Mouse (Mus musculus) brain, adult 2 months (tissue): Measurements from ENCODE around the gene Calm3.

Experiments used
- DNase-seq: peaks from one replicate; pipeline ENCODE4 v3.0.0; 2011; ENCODE audit warnings: low read depth, low spot score

Calm3 gene

DNA sequence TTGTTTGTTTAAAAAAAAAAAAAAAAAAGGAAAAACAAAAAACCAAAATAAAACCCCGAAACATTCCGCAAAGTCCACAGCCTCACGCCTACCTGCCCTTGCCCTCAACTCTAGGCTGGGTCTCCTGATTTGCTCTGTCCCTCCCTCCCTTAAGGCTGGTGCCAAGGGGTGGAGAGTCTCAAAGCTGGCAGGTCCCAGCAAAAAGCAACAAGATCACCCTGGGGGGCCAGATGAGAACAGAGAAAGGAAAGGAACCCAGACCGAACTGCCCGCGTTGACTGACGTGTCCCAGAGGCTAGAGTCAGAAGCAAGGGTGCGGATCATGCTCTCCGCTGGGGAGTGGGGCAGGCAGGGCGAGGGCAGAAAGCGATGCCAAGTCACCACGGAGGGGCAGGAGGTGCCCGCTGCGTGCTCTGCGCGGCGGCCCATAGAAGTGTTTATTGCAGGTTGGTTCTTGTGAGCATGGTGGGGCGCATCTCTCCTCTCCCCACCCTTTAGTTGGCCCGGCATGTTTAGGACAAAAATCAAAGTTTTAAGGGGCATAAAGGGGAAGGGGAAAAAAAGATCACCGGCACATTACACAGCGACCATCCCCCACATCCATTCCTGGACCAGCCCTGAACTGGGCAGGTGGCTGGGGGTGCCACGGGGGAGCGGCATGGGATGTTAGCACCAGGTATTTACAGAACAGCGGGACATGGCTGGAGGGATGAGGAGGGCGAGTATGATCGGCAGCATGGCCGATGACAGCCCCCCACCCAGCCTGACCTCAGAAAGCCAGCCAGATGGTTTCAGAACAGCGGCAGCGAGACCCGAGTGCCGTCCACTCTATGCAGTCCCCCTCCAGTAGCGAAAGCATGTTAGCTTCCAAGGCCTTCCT lies 8.2 kb downstream of the Calm3 start:
- peak; percentile 14 for DNase-seq

- peak; percentile 16 for DNase-seq
These were observed 9.2 kb downstream of the Calm3 start for GRCm38 (mm10) chr7:16914453-16915343.

DNA sequence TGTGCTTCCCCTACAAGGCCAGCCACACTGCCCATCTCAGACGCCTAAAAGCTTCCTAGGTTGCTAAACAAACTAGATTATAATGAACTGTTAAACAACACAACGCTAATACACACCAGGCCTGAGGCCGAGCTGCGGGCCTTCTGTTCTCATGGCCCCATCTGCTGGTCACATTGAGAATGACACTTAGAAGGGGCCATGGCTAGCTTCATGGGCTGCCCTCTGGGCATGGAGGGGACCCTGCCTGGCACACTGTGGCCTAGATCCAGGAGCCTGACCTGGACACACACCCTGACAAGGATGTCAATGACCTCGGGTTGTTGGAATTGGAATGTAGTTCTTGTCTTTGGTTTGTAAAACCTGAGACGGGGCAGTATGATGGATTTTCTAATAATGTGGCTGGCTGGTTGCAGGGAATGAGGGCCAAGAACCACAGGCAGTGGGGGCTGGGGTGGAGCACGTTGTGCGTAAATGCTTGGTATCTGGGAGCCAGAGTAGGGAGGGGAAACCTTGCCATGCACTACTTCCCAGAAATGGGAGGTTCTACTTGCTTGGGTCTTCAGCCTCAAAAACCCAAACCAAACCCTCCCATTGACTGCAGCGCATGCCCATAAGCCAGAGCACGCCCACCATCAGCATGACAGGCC lies 10.0 kb downstream of the Calm3 start:
- DNase-seq, result peak; percentile 85

- no peak for DNase-seq
These were observed 11.6 kb downstream of the Calm3 start for GRCm38 (mm10) chr7:16912360-16912759.

DNA sequence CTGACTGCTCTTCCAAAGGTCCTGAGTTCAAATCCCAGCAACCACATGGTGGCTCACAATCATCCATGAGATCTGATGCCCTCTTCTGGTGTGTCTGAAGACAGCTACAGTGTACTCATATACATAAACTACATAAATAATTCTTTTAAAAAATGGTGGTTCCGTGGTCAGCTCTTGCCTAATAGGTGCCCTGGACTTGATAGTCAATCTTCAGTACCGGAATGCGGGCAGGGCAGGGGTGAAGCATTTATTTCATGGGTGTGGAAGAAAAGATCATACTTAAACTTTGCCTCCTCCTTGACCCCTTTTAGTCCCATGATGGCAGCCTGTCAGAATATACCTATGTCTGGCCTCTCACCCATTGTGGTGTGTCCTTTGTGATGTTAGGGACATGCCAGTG lies 12.0 kb downstream of the Calm3 start:
- no peak for DNase-seq

DNA sequence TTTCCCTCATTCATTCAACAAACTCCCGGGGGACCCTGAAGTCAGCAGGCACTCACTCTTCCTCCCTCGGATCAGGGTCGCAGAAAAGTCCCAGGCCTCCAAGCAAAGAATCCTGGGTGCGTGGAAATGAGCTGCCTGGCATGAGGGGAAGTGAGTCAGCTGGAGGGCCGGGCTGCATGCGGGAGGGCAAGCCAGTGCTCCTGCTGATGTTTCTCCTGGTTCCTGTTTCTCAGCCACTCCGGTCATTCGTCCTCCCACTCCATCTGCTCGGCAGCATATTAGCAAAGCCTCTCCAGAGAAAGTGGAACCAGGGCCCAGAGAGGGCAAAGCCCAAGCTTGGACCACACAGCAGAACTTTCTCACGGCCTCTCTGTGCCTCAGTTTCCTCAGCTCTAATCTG lies 14.0 kb downstream of the Calm3 start:
- DNase-seq, result no peak

GRCm38 (mm10) chr7:16908859-16909258 lies 15.1 kb downstream of the Calm3 start:
- no peak for DNase-seq

DNA sequence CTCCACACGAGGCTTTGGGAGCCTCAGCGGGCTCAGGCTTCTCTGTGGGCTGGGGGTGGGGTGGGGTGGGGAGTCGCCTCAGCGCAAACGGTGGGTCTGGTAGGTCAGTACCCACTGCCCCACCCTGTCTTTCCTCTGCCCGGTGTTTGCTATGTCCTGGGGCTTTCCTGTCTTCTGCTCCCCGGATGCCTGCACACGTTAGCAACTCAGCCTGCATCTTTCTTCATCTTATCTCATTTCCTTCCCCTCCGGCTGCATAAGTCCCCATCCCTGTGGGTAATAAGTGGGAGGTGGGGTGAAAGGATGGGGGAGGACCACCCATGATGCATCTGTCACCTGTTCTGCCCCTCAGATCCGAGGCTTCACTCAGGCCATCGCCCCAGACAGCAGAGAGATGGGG lies 15.5 kb downstream of the Calm3 start:
- no peak for DNase-seq

GRCm38 (mm10) chr7:16907842-16908241 lies 16.1 kb downstream of the Calm3 start:
- DNase-seq, result no peak

GRCm38 (mm10) chr7:16906889-16907559 lies 16.9 kb downstream of the Calm3 start:
- no peak for DNase-seq

DNA sequence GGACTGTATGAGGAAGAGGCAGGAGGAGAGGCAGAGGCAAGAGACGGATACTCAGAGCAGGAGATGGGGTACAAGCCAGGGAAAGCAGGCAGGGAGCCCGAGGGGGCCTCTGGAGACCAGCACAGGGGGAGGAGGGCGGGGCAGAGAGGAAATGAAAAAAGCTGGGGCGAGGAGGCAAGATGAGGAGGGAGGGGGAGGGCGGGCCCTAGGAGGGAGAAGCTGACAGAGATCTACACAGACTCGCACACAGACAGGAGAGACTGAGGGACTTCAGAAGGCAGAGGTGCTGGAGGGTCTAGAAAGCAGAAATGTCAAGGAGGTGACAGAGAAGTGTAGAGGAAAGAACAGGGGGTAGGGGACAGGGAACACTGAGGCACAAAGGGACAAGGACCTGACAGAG lies 17.6 kb downstream of the Calm3 start, which contains the start of gene Ptgir:
Gene Ptgir, plus strand, starts transcription at position 210 of the 400 bp plus-strand sequence.
- no peak for DNase-seq

- DNase-seq, result no peak
These were observed 18.4 kb downstream of the Calm3 start for GRCm38 (mm10) chr7:16905491-16906021.

DNA sequence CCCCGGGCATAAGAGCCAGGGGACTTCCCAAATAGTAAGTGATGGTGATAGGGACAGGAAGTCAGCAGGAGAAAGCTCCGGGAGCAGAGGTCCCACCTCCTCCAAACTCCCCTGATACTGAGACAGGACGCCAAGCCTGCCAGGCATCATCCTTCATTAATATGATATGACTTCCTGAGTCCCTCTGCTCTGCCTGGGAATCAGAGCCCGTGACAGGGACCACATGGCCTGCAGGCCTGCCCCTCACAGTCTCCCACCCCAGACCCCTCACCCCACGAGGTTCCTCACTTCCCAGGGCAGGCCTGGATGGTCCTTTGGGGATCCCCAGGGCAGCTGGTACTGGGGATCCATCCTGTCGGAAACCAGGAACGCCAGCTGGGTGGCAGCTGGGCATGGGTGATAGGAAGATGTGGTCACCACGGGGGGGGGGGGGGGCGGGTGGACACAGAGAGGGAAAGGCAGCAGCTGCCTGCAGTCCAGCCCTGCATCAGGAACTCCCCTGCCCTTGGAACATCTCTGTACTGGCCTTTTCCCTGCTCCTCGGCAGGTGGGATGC lies 19.7 kb downstream of the Calm3 start:
- no peak for DNase-seq

DNA sequence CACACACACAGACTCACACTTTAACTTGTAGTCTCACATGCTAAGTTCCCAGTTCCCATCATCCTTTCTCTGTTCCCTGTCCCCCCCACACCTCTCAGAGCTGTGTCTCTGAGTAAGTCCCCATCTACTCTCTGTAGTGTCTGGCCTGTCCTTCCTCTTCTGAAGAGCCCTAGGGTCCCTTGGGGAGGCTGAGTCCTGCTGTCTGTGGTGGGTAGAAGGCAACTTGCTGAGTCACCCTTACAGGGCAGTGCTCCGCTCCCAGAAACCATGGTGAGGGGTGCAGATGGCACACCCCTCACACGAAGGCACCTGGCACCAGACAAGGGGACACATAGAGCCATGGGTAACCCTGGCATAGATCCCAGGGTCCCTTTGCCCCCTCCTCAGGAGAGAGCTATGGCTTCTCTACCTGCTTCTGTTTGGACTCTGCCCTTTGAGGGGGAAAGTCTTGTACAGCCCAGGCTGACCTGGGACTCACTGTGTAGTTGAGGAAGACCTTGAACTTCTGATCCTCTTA lies 20.4 kb downstream of the Calm3 start:
- DNase-seq, result no peak

GRCm38 (mm10) chr7:16900526-16900925 lies 23.4 kb downstream of the Calm3 start:
- DNase-seq, result no peak

DNA sequence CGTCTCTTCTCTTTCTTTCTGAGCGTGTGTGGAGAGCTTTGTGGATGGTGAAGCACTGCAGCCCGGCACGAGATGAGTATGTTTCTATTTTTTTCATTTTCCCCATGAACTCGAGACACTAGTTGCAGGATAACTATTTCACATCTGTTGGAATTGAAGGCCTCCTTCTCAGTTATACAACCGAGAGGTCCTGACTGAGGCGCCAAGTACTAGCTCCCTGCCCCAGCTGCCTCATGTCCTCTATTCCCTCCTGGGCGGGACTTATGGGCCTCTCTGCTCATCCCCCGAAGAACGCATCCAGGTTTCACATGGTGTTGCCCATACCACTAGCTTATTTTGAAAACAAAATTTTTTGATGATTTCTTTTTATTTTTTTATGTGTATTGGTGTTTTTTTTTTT lies 28.4 kb downstream of the Calm3 start:
- DNase-seq, result no peak

DNA sequence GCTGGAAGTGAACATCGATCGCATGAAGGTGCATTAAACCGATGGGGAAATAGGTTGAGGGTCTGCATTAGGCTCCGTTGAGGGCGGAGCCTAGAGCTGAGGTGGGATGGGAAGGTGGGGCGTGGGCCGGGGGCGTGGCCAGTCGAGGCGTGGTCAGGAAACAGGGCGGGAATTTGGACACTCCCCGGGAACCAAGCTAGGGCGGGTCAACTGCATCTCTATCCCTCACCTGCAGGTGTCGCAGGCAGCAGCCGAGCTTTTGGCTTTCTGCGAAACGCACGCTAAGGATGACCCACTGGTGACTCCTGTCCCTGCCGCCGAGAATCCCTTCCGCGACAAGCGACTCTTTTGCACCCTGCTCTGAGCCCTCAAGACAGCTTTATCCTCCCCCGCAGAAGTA lies 28.9 kb downstream of the Calm3 start:
- peak; percentile 90 for DNase-seq

DNA sequence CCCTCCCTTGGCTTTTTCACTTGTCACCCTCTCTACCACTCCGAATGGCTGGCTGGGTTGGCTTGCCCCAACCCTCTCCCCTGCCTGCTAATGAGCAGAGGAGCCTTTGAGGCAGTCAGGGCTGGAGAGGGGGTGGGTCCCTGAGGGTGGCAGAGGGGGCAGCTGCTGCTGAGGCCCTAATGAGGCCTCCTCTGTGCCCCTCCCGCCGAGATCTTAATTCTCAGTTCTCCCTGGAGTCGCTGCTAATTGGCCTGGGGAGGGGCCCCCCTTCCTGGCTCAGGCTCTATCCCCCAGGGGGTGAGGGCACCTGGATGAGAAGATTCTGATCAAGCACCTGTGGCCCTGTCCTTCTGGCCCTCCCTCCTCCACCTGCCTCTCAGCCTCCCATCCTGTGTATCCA lies 29.6 kb downstream of the Calm3 start:
- DNase-seq, result no peak

DNA sequence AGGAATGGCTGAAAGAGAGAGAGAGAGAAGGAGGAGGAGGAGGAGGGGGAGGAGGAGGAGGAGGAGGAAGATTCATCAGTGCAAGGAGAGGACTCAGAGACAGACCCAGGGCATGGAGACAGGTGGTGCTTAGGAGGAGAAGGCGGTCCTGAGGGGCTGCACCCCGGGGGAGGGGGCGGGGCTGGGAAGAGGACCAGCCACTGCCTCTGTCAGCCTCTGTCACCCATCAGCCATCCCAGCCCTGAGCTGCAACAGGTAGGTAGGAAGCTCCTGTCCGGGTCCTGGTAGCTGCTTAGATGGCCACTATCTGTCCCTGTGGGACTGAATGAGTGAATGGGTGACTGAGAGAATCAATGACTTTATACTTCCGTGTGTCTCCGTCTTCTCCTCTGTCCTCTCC lies 30.3 kb downstream of the Calm3 start:
- DNase-seq, result no peak

DNA sequence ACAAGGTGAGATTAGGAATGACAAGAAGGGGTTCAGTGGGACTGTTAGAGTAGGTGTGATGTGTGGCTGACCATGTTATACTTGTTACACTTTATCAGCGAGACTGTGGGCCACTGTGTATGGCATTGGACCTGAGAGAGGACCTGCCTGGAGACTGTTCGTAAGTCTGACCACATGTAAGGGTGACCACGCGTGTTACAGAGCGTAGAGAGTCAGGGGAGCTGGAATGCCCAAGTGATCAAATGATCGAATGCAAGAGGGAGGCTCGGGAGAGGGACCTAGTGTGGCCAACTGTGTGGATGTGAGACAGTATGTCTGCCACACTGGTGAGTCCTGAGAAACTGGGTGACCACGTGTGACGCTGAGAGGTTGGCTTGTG lies 31.6 kb downstream of the Calm3 start:
- DNase-seq, result no peak
